Comparison of ENCODE assay signal across 9 mouse cellular contexts in the genomic region with DNA sequence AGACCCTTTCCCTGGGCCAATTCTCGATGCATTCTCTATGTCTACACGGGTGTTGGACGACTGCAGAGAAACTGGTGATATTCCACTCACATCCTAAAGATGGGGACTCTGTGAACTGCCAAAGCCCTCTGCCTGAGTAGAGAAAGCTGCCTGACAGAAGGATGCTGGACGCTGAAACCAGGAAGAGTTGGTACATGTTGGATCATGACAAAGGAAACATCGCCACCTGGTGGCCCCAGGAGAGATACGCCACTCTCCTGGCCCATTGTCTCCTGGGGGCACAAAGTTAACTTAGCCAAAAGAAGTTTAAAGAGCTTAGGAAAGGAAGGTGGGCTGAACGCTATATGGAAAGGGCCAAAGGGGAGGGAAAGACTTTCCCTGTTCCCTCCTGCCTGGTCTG.
DNase-seq lines count a peak whose midpoint lies in the region; TF ChIP-seq lines count a peak whose summit lies in the region.
"Had no signal": no experiment of that assay in that cellular context is flagged by ENCODE, and none has a peak within 500 bp of the region (broad histone marks: within the 10 kb centered on the region; RNA-seq: fewer than 3 reads in every experiment).

No protein-coding gene starts in this region.

- no peak overlapping the region for H3K27ac ChIP-seq in ES-E14 (ENCODE audit: insufficient read depth, low read depth, low read length, poor library complexity, severe bottlenecking)
- no peak overlapping the region for H3K27ac ChIP-seq in bone marrow, adult 2 months (ENCODE audit: control insufficient read depth, insufficient read depth, low read depth, low read length, poor library complexity)
- H3K27ac ChIP-seq in embryonic fibroblast, embryonic 13.5 days (ENCODE audit: insufficient read depth, low read length): no peak overlapping the region
- H3K27ac ChIP-seq: liver, embryonic 15.5 days had no signal

- peak; percentile 47 for DNase-seq in ES-E14 (ENCODE audit: low read depth, low spot score)
- peak; percentile 31 for DNase-seq in heart, postnatal 25 days (ENCODE audit: low spot score)
- peak; percentile 30 to 71 for DNase-seq in layer of hippocampus, adult 8-10 months (ENCODE audit: low spot score in 2 of 2)
- peak; percentile 81 for DNase-seq in lung, postnatal 14 days
- DNase-seq in skeletal muscle tissue, adult 2 months (ENCODE audit: low read depth, low spot score): peak; percentile 58
- DNase-seq in yolk sac, embryonic 10.5 days (ENCODE audit: low spot score): peak; percentile 46

- no peak overlapping the region for H3K9ac ChIP-seq in ES-E14 (ENCODE audit: insufficient read depth, low read depth, low read length, poor library complexity, severe bottlenecking)
- H3K9ac ChIP-seq: liver, embryonic 15.5 days had no signal

- intact Hi-C loops in heart, postnatal 25 days (cut with DNase I): loop anchor here (2.0 to 10.0 kb wide), 5 partner anchors 724 to 1986 kb away; no protein-coding TSS in a partner anchor

- H3K4me3 ChIP-seq in ES-E14 (ENCODE audit: insufficient read depth in 1 of 2, low read depth in 1 of 2, low read length in 2 of 2, poor library complexity in 1 of 2, severe bottlenecking in 1 of 2): no peak overlapping the region
- no peak overlapping the region for H3K4me3 ChIP-seq in bone marrow, adult 2 months (replicated peaks; ENCODE audit: control insufficient read depth, low read depth, low read length)
- no peak overlapping the region for H3K4me3 ChIP-seq in embryonic fibroblast, embryonic 13.5 days (ENCODE audit: insufficient read depth, low read length)
- H3K4me3 ChIP-seq: liver, embryonic 15.5 days had no signal

- TF ChIP-seq POLR2A in bone marrow, adult 2 months (IDR thresholded peaks at IDR 0.05; ENCODE audit: borderline replicate concordance, control insufficient read depth, low read depth, low read length): no peak
- no peak for TF ChIP-seq POLR2A in embryonic fibroblast, embryonic 13.5 days (IDR thresholded peaks at IDR 0.05; ENCODE audit: low read depth, low read length)

- H3K4me1 ChIP-seq in ES-E14 (ENCODE audit: control insufficient read depth in 2 of 2, insufficient read depth in 2 of 2, low read length in 2 of 2, poor library complexity in 1 of 2): no peaks in the 10 kb centered on the region
- no peaks in the 10 kb centered on the region for H3K4me1 ChIP-seq in bone marrow, adult 2 months (ENCODE audit: control insufficient read depth, insufficient read depth, low read length)
- H3K4me1 ChIP-seq in embryonic fibroblast, embryonic 13.5 days (ENCODE audit: control insufficient read depth, insufficient read depth, low read length): no peaks in the 10 kb centered on the region
- H3K4me1 ChIP-seq: liver, embryonic 15.5 days had no signal

- in situ Hi-C loops in ES-E14 (cut with MboI; ENCODE audit: low sequenced_read_pairs in 2 of 2, unreplicated experiment in 2 of 2): no loop called here

- no peaks in the 10 kb centered on the region for H3K9me3 ChIP-seq in ES-E14 (ENCODE audit: control insufficient read depth, insufficient read depth, low read depth, low read length)
- H3K9me3 ChIP-seq: liver, embryonic 15.5 days had no signal

- TF ChIP-seq CTCF in bone marrow, adult 2 months (IDR thresholded peaks at IDR 0.05; ENCODE audit: control insufficient read depth, insufficient read depth, low read length): peak; percentile 73
- peak; percentile 51; the same call in 1 of the 2 replicates for TF ChIP-seq CTCF in embryonic fibroblast, embryonic 13.5 days (IDR thresholded peaks at IDR 0.05; ENCODE audit: borderline replicate concordance, insufficient read depth, low read length)

- H3K36me3 ChIP-seq in ES-E14 (ENCODE audit: control insufficient read depth, insufficient read depth, low read length, poor library complexity, severe bottlenecking): no peaks in the 10 kb centered on the region
- H3K36me3 ChIP-seq: liver, embryonic 15.5 days had no signal

- 12% methylated on average over 7 of the region's 7 CpGs for WGBS in bone marrow, adult 2 months

TF ChIP-seq in ES-E14, 5 proteins besides CTCF, POLR2A, EP300 and RAD21:
- TF ChIP-seq ZC3H11A (IDR thresholded peaks at IDR 0.05; ENCODE audit: borderline replicate concordance, low read depth, low read length) (peak; percentile 85), MAFK (IDR thresholded peaks at IDR 0.05; ENCODE audit: insufficient read depth, low read depth, low read length) (no peak)
TF ChIP-seq in ES-E14: peak in this region for 1.

Comparison
In these comparisons a context has a peak if more than half of its experiments do, and no peak if none do; other contexts are left out.
1. DNase-seq: peak in every context shown above with its lines; median percentile 81 in lung, postnatal 14 days; 58 in skeletal muscle tissue, adult 2 months; 50 in layer of hippocampus, adult 8-10 months; 47 in ES-E14; 46 in yolk sac, embryonic 10.5 days; 31 in heart, postnatal 25 days.